Mouse (Mus musculus): ENCODE data around the gene Caml. TPM values are rescaled to one million over a fixed set of nuclear protein-coding genes. Genes with fewer than 3 reads are reported as not detected.

Gene Caml
- polyA plus RNA-seq, 1 experiment, result 8.5 TPM

DNA sequence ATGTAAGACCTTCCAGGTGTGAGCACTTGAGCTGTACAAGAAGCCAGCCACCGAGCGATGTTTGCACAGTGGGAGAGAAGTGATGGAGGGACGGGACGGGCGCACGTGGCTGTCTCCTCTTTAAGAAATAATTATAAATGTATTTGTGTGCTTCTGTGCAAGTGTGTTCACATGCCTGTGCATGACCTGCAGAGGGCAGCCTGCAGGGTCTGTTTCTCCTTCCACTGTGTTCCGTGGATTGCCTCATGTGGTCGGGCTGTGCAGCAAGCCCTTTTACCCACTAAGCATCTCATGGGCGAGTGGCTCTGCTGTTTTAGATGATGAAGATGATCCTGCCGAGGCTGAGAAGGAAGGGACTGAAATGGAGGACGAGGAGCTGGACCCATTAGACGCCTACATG lies 27.3 kb downstream of the Caml start:
- TF ChIP-seq POLR2A (IDR thresholded peaks at IDR 0.05; ENCODE audit: low read depth, low read length) (no peak), CTCF (IDR thresholded peaks at IDR 0.05; ENCODE audit: extremely low read depth, insufficient read depth, insufficient read length, insufficient replicate concordance) (no peak)
- no peak for DNase-seq (ENCODE audit: low read depth in 1 of 2, low spot score in 2 of 2)
- Histone ChIP-seq H3K27ac (ENCODE audit: insufficient read depth, low read length) (no peak overlapping the region), H3K4me3 (ENCODE audit: extremely low read depth, insufficient read depth, insufficient read length) (no peak overlapping the region), H3K27me3 (ENCODE audit: control insufficient read depth, insufficient read depth, low read length) (no peaks in the 10 kb centered on the region), H3K36me3 (ENCODE audit: control insufficient read depth, insufficient read depth, low read length) (peaks cover 74% of the 10 kb centered on the region), H3K4me1 (ENCODE audit: control insufficient read depth, insufficient read depth, insufficient read length) (no peaks in the 10 kb centered on the region)
- WGBS, result 94% methylated on average over 12 of the region's 12 CpGs

DNA sequence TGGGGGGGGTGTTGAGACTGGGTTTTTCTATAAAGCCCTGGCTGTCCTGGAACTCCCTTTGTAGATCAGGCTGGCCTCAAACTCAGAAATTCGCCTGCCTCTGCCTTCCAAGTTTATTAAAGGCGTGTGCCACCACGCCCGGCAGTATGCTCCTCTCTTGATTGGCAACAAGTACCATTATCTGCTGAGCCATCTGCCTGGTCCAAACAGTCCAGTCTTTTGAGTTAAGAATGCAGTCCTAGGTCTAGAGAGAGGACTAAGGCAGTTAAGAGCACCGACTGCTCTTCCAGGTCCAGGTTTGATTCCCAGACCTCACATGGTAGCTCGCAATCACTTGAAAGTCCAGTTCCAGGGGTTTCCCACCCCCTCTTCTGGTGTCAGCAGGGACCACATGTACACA lies 28.2 kb downstream of the Caml start:
- H3K27me3 ChIP-seq (ENCODE audit: control insufficient read depth, insufficient read depth, low read length), result no peaks in the 10 kb centered on the region
- peaks cover 72% of the 10 kb centered on the region for H3K36me3 ChIP-seq (ENCODE audit: control insufficient read depth, insufficient read depth, low read length)
- H3K4me1 ChIP-seq (ENCODE audit: control insufficient read depth, insufficient read depth, insufficient read length), result no peaks in the 10 kb centered on the region
- WGBS, result 86% methylated on average over 6 of the region's 6 CpGs
- DNase-seq (ENCODE audit: low read depth in 1 of 2, low spot score in 2 of 2), result no peak
- TF ChIP-seq POLR2A (IDR thresholded peaks at IDR 0.05; ENCODE audit: low read depth, low read length) (no peak), CTCF (IDR thresholded peaks at IDR 0.05; ENCODE audit: extremely low read depth, insufficient read depth, insufficient read length, insufficient replicate concordance) (no peak)
- no peak overlapping the region for H3K4me3 ChIP-seq (ENCODE audit: extremely low read depth, insufficient read depth, insufficient read length)
- H3K27ac ChIP-seq (ENCODE audit: insufficient read depth, low read length), result no peak overlapping the region

DNA sequence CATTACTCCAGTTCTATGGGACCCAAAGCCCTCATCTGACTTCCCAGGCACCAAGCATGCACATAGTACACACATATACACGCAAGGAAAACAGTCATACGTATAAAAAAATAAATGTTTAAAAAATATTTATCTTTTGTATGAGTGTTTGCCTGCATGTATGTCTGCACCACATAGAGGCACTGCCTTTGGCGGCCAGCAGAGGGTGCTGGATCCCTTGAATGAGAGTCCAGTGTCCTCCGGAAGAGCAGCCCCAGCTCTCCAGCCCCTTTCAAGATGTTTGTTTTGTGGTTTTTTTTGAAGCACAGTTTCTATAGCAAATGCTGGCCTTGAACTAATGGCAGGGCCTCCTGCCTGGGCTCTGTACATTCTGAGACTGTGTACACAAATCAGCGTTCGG lies 45.7 kb downstream of the Caml start:
- H3K4me3 ChIP-seq (ENCODE audit: extremely low read depth, insufficient read depth, insufficient read length), result no peak overlapping the region
- no peak overlapping the region for H3K27ac ChIP-seq (ENCODE audit: insufficient read depth, low read length)
- TF ChIP-seq CTCF (IDR thresholded peaks at IDR 0.05; ENCODE audit: extremely low read depth, insufficient read depth, insufficient read length, insufficient replicate concordance) (peak; percentile 38; the same call in 1 of the 2 replicates), POLR2A (IDR thresholded peaks at IDR 0.05; ENCODE audit: low read depth, low read length) (no peak)
- peaks cover 44% of the 10 kb centered on the region for H3K36me3 ChIP-seq (ENCODE audit: control insufficient read depth, insufficient read depth, low read length)
- peak in 1 of 2 experiments; percentile 26 for DNase-seq (ENCODE audit: low read depth in 1 of 2, low spot score in 2 of 2)
- no peaks in the 10 kb centered on the region for H3K27me3 ChIP-seq (ENCODE audit: control insufficient read depth, insufficient read depth, low read length)
- H3K4me1 ChIP-seq (ENCODE audit: control insufficient read depth, insufficient read depth, insufficient read length), result no peaks in the 10 kb centered on the region
- 91% methylated on average over 6 of the region's 6 CpGs for WGBS

DNA sequence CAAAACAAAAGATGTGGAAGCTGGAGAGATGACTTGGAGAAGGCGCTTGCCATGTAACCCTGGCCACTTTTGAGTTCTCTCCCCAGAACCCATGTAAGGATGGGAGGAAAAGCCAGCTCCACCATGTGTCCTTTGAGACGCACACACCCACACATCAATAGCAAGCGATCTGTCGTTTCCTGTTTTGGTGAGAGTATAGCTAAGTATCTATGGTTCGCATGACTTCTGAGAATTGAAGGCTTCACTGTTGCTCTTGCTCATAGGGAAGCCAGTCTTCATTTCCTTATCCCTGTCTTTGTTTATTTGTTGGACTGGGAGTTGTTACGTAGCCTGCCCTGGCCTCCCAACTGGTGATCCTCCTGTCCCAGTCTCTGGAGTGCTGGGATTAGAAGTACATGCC lies 49.9 kb downstream of the Caml start:
- H3K27ac ChIP-seq (ENCODE audit: insufficient read depth, low read length), result peak overlapping the region; percentile 52
- H3K4me1 ChIP-seq (ENCODE audit: control insufficient read depth, insufficient read depth, insufficient read length), result no peaks in the 10 kb centered on the region
- H3K36me3 ChIP-seq (ENCODE audit: control insufficient read depth, insufficient read depth, low read length), result peaks cover 43% of the 10 kb centered on the region
- no peak overlapping the region for H3K4me3 ChIP-seq (ENCODE audit: extremely low read depth, insufficient read depth, insufficient read length)
- H3K27me3 ChIP-seq (ENCODE audit: control insufficient read depth, insufficient read depth, low read length), result no peaks in the 10 kb centered on the region
- TF ChIP-seq CTCF (IDR thresholded peaks at IDR 0.05; ENCODE audit: extremely low read depth, insufficient read depth, insufficient read length, insufficient replicate concordance) (no peak), POLR2A (IDR thresholded peaks at IDR 0.05; ENCODE audit: low read depth, low read length) (no peak)
- WGBS, result 77% methylated on average over 6 of the region's 6 CpGs
- no peak for DNase-seq (ENCODE audit: low read depth in 1 of 2, low spot score in 2 of 2)

DNA sequence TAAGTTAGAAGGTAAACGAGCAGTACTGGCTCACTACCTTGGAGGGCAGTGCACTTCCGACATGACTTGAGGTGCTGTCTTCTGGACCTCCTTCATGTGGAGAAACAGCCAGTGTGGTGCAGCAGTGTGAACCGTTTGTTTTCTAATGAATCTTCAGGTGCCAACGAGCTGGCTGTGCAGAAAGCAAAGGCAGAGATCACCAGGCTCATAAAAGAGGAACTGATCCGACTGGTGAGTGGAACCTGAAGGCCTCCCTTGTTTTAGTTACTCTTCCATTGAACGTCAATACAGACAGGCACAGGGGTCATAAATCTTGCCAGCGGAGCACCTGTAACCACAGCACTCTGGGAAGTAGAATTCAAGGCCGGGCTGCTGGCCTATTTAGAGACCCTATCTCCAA lies 54.6 kb downstream of the Caml start:
- Histone ChIP-seq H3K4me3 (ENCODE audit: extremely low read depth, insufficient read depth, insufficient read length) (no peak overlapping the region), H3K27ac (ENCODE audit: insufficient read depth, low read length) (no peak overlapping the region), H3K36me3 (ENCODE audit: control insufficient read depth, insufficient read depth, low read length) (peaks cover 34% of the 10 kb centered on the region), H3K27me3 (ENCODE audit: control insufficient read depth, insufficient read depth, low read length) (no peaks in the 10 kb centered on the region), H3K4me1 (ENCODE audit: control insufficient read depth, insufficient read depth, insufficient read length) (no peaks in the 10 kb centered on the region)
- no peak for DNase-seq (ENCODE audit: low read depth in 1 of 2, low spot score in 2 of 2)
- TF ChIP-seq CTCF (IDR thresholded peaks at IDR 0.05; ENCODE audit: extremely low read depth, insufficient read depth, insufficient read length, insufficient replicate concordance) (no peak), POLR2A (IDR thresholded peaks at IDR 0.05; ENCODE audit: low read depth, low read length) (no peak)
- WGBS, result 44% methylated on average over 8 of the region's 8 CpGs

Other genes with a start within 250 kb of the Caml start
- gene Slc34a1, start 224.8 kb upstream of the Caml start, polyA plus RNA-seq (2012; rRNA removed), result 0.87 and 2.2 TPM in 2 replicates
- not detected in 2 replicates for gene Pfn3, start 207.8 kb upstream of the Caml start, polyA plus RNA-seq (2012; rRNA removed)
- gene F12, start 196.2 kb upstream of the Caml start, polyA plus RNA-seq (2012; rRNA removed), result 0.64 and 1.6 TPM in 2 replicates
- gene Grk6, start 177.9 kb upstream of the Caml start, polyA plus RNA-seq (2012; rRNA removed), result 189 and 229 TPM in 2 replicates
- gene Prr7, start 158.7 kb upstream of the Caml start, polyA plus RNA-seq (2012; rRNA removed), result 16.2 and 33.9 TPM in 2 replicates
- gene Dbn1, start 134.9 kb upstream of the Caml start, polyA plus RNA-seq (2012; rRNA removed), result 12.8 and 14.2 TPM in 2 replicates
- 38.3 and 46.2 TPM in 2 replicates for gene Pdlim7, start 109.3 kb upstream of the Caml start, polyA plus RNA-seq (2012; rRNA removed)
- gene Dok3, start 93.7 kb upstream of the Caml start, polyA plus RNA-seq (2012; rRNA removed), result 248 and 364 TPM in 2 replicates
- gene Ddx41, start 86.3 kb upstream of the Caml start, polyA plus RNA-seq (2012; rRNA removed), result 101 and 113 TPM in 2 replicates
- 119 and 122 TPM in 2 replicates for gene Fam193b, start 51.9 kb upstream of the Caml start, polyA plus RNA-seq (2012; rRNA removed)
- 42.4 and 45.7 TPM in 2 replicates for gene Tmed9, start 49.3 kb upstream of the Caml start, polyA plus RNA-seq (2012; rRNA removed)
- 22.8 and 25.7 TPM in 2 replicates for gene B4galt7, start 23.1 kb upstream of the Caml start, polyA plus RNA-seq (2012; rRNA removed)
- 10.4 and 12.3 TPM in 2 replicates for gene Ddx46, start 12.0 kb downstream of the Caml start, polyA plus RNA-seq (2012; rRNA removed)
- 16.2 and 18.2 TPM in 2 replicates for gene B230219D22Rik, start 70.1 kb downstream of the Caml start, polyA plus RNA-seq (2012; rRNA removed)
- gene Txndc15, start 91.6 kb downstream of the Caml start, polyA plus RNA-seq (2012; rRNA removed), result 18.6 and 21.2 TPM in 2 replicates
- gene Pcbd2, start 104.4 kb downstream of the Caml start, polyA plus RNA-seq (2012; rRNA removed), result 14.1 and 23.5 TPM in 2 replicates
- gene Catsper3, start 161.6 kb downstream of the Caml start, polyA plus RNA-seq (2012; rRNA removed), result 0.06 TPM in 2 replicates
- gene Pitx1, start 213.2 kb downstream of the Caml start, polyA plus RNA-seq (2012; rRNA removed), result not detected in 2 replicates

All from spleen, adult 2 months (tissue).